Mouse (Mus musculus): ENCODE measurements around the gene Cdyl.

Gene Cdyl

DNA sequence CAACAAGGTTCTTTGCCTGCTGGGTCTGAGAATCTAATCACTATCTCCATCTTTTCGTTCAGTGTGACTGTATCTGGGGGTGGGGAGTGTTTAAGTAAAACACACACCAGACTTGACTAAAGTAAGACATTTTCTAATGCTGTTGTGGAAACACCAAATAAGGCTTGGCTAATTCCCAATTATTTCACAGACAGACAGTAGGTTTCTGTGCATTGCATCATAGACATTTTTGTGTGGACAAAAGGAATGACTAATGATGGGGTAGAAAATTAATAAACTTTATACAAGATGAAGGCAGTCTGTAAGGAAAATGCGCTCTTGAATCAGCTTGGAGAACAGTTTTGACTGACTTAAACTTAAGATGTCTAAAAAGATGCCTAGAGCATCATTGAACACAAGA lies 100.7 kb downstream of the Cdyl start:
- DNase-seq (ENCODE audit: low spot score in 2 of 2), result no peak

DNA sequence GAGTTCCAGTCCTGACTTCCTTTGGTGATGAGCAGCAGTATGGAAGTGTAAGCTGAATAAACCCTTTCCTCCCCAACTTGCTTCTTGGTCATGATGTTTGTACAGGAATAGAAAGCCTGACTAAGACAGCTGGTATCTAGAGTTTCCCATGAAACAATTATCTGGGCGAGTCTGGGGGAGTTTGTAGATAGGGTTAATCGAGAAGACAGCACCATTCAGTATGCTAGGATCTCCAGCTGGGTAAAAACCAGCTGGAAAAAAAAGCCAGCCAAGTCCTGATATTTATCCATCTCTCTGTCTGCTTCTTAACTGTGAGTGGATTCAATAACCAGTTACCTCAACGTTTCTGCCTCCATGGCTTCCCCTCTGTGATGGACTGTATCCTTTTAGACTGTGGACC lies 104.9 kb downstream of the Cdyl start:
- DNase-seq (ENCODE audit: low spot score in 2 of 2), result no peak

DNA sequence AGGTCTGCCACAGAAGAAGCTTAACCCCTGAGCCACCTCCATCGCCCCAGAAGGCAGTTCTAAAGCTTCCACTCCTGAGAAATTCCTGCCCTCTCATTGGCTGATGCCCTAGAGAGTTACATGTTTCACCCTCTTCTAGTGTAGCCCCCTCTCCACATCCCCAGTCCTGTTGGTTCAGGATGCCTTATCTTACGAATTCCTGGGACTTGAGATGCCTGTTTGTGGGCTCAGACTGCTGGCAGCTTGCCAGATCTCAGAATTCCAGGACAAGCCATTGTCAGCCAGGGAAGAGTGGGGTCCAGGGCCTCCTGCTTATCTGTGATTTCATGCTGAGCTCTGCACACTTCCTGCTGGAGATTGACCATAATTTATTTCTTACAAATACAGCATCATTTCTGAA lies 106.2 kb downstream of the Cdyl start:
- no peak for DNase-seq (ENCODE audit: low spot score in 2 of 2)

DNA sequence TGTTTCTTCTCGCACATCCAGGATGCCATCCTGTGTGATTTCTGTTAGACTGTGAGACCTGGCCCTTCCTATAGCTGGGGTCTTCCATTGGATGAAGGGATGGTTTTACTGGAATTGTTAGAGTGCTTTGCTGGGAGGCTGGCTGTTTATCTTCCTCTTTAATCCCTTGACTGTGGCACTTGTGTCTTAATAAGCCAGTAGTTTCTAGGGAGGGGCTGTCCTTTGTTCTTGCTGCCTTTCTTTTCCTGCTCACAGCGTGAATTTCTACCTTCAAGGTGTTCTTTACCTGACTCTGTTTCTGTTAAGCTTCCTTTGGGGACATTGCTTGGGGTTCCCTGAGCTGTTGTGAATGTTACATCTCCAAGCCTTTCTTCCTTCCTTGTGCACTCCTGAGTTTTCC lies 110.0 kb downstream of the Cdyl start:
- DNase-seq (ENCODE audit: low spot score in 2 of 2), result no peak

GRCm38 (mm10) chr13:35770421-35770820 lies 110.8 kb downstream of the Cdyl start:
- DNase-seq (ENCODE audit: low spot score in 2 of 2), result no peak

DNA sequence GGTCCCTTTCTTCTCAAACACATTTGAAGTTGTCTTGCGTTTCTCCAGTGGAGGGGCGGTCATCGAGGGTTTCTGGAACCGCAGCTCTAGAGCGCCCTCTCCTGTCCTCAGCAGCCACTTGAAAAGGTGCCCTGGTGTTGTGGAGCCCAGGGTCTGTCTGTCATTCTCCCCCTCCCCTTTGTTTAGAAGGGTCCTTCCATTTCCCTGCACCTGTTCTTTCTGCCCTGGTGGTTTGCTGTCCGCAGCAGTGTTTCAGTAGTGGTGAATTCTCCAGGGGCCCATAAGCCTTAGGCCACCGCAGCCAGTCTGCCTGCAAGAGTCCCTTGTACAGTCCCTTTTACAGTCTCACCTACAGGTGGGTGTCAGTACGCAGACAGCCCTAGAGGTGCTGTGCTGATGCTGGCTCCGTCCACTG lies 112.3 kb downstream of the Cdyl start:
- peak; percentile 41 to 48 for DNase-seq (ENCODE audit: low spot score in 2 of 2)

GRCm38 (mm10) chr13:35773763-35774162 lies 114.1 kb downstream of the Cdyl start:
- peak in 1 of 2 experiments; percentile 8 for DNase-seq (ENCODE audit: low spot score in 2 of 2)

DNA sequence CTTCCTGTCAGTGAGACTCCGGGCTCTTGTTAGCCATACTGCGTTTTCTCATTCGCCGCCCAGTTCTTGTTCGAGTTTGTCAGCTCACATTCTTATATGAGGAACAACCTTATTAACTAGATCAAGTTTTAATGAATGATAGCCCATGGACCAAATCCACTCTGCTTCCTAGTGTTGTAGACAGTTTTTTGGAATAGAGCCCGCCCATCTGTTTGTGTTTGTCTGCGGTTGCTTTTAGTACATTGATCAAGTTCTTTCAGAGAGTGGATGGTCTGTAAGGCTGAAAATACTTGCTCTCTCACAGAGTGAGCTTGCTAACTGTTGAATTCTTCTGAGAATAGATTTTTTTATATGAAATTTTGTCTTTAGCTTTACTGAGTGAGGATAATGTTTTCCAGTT lies 116.5 kb downstream of the Cdyl start:
- DNase-seq (ENCODE audit: low spot score in 2 of 2), result no peak

DNA sequence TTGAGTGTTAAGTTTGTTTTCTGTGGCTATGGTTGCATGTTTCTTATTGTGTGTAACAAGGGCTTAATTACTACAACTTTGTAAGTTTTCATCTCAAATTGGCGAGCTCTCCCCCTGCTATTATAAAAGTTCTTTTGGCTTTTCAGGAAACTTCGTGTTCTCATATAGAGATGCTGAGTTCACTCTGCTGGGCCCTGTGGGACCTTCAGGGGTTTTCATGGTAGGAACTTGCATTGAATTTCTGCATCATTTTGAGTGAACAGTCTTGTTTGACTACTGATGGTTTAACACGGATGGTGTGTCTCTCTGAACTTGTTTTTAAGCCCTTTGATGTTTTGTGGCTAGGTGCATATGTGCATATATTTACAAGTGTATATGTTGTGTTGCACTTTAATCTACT lies 121.1 kb downstream of the Cdyl start:
- DNase-seq (ENCODE audit: low spot score in 2 of 2), result no peak

DNA sequence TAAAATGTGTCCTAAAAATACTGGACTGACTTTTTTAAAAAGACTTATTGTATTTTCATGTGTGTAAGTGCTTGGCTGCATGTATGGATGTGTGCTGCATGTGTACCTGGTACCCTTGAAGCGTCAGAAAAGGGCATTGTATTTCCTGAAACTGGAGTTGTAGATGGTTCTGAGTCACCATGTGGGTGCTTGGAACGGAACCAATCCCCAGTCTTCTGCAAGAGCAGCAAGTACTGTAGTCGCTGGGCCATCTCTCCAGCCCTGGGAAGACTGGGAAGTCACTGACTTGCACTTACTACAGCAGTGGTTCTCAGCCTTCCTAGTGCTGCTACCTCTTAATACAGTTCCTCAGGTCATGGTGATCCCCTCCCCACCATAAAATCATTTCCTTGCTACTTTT lies 122.1 kb downstream of the Cdyl start:
- DNase-seq (ENCODE audit: low spot score in 2 of 2), result peak in 1 of 2 experiments; percentile 12

DNA sequence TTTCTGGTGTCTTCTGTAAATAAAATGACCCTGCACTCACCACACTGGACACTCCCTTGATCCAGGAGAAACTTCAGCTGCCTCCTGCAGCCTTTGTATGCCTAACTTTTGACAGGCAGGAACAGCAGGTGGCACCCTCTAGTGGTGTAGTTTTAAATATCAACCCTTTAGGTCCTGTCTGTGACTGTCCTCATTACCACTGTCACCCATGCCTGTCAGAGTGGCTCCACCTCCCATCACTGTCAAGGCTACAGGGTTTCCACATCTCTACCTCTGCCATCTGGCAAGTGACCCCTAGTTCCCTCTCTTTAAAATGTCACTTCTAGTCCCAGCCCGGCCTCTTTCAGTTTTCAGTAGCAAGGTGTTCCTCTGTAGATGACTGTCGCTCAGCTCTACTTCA lies 123.3 kb downstream of the Cdyl start:
- peak; percentile 44 to 51 for DNase-seq (ENCODE audit: low spot score in 2 of 2)

GRCm38 (mm10) chr13:35783576-35783975 lies 123.9 kb downstream of the Cdyl start:
- peak in 1 of 2 experiments; percentile 21 for DNase-seq (ENCODE audit: low spot score in 2 of 2)

DNA sequence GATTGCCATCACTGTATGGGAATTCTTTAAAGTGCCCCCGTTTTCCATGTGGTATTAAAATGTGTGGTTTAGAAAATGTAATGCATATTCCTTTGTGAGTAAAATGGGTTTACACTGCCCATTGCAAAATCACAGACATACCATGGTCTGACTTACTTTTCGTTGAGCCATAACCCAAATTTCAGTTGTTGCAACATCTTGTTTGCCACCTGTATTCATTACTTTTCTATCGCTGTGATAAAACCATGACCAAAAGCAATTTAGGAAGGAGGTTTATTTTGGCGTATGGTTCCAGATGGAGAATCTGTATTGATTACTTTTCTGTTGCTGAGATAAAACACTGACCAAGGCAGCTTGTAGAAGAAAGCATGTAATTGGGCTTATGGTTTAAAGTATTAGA lies 124.6 kb downstream of the Cdyl start:
- no peak for DNase-seq (ENCODE audit: low spot score in 2 of 2)

DNA sequence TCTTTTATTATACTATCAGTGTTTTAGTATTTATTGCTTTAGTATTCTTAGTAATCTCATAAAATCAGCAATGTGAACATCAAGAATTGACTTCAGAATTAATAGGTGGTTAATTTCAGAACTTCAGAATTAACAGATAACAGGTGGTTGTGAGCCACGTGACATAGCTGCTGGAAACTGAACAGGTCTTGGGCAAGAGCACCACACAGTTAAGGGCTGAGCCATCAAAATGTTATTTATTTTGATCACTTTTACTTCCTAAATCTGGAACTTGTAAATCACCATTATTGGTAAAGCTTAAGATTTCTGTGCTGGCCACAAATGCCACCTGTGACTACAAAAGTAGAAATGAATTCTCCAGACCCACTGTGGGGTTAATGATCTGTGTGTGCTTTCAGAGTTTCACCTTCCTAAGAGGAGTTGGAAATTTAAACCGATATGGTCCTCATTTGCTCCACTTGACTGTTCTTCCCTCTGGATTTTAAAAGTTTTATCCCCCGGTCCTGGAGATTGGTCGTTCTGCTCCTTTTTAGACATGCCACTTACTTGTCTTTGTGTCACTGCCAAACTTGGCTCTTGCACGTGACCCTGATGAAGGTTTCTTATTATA lies 125.8 kb downstream of the Cdyl start:
- DNase-seq (ENCODE audit: low spot score in 2 of 2), result no peak

DNA sequence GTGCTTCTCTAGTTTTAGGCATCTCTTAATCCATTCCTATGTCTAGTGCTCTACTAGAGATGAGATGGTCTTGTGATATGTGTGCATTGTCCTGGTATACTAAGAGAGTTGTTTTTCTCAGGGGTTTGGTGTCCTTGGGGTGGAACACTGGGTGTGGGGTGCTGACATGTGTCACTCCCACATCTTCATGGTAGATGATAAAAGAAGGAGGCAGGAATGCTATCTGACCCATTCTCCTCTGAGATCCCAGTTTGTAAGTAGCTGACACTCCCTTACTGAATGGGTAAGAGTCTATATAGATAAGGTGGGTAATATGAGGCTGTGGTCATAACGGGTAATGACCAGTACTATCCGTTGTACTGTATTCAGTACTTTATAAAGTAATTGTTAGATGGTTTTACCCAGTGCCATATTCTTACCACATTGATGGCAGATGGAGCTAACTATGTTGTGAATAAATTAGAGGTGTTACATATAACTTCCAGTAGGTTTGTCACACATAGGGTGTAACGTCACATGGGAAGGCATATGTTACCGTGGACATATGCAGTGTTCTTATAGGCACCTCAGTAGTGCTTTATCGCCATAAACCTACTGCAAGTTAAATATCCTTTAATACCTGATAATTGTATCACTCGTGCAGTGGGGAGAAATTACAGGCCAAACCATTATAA lies 127.2 kb downstream of the Cdyl start:
- no peak for DNase-seq (ENCODE audit: low spot score in 2 of 2)

- DNase-seq (ENCODE audit: low spot score in 2 of 2), result no peak
These were observed 129.9 kb downstream of the Cdyl start for GRCm38 (mm10) chr13:35789577-35789976.

DNA sequence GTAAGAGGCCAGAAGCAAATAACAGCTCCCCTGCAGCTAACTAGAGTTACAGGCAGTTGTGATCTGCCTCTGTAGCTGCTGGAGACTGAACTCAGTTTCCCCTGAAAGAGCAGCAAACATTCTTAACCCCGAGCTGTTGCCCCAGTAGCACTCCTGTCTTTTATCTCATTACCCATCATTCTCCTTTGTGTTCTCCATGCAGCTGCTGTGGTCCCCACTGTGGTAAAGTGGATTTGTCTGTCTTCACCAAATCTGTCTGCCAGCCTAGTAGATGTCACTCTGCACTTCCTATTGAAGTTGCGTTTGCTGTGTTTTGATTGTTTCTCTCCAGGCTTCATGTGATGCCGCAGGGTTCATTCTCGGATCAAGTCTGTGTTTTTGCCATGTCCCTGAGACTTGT lies 130.8 kb downstream of the Cdyl start:
- DNase-seq (ENCODE audit: low spot score in 2 of 2), result no peak

DNA sequence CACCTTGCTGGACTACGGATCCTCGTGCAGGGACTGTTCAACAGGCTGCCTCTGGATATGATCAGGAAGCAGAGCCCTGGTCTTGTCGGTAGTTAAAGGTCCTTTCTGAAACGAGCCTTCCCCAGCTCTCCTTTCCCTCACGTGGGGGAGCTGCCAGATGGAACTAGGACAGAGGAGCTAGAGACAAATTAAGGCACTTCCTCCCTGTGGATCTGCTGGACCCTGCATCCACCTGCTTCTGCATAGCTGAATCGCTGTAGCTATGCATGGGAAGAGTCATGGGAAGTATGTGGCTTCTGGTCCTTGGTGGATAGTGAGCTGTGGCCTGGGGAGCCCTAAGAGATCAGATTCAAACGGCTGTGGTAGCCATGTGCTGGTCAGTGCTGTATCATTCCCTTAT lies 134.7 kb downstream of the Cdyl start:
- no peak for DNase-seq (ENCODE audit: low spot score in 2 of 2)

DNA sequence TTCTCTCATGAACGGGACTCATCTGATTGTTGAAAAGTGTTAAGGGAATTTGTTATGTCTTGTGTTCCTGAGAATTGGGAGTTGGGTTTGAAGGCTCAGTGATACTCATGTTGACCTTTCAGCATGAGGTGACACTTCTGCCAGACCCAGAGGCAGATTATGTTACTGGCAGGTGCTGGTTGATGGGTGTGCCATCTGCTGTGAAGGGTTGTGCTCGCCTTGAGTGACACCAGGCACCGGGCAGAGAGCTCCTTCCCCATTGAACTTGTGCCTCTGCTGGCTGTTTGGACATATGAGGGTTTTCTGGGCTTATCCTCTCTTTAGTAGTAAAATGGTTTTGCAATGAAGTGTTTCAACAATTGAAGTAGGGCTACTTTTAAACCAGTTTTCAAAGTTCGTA lies 135.1 kb downstream of the Cdyl start:
- DNase-seq (ENCODE audit: low spot score in 2 of 2), result no peak

- no peak for DNase-seq (ENCODE audit: low spot score in 2 of 2)
These were observed 136.3 kb downstream of the Cdyl start for GRCm38 (mm10) chr13:35795887-35796286.

DNA sequence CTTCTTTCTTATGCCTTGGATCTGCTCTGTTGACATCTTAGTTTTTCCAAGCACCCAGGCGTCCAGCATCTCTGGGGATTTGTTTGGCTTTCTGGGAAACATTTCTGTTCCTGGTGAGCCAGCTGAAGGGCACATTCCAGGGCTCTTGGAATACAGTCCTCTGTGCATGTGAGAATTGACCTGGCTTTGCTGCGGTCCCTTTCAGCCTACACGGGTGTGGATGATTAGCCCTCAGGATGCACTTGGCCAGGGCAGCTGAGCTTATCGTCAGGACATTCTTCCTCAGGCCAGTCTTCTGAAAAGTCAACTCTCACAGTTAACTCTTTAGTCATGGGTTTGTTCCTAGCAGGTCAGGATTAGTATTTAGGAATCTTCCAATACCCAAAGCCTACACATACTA lies 136.7 kb downstream of the Cdyl start:
- no peak for DNase-seq (ENCODE audit: low spot score in 2 of 2)

DNA sequence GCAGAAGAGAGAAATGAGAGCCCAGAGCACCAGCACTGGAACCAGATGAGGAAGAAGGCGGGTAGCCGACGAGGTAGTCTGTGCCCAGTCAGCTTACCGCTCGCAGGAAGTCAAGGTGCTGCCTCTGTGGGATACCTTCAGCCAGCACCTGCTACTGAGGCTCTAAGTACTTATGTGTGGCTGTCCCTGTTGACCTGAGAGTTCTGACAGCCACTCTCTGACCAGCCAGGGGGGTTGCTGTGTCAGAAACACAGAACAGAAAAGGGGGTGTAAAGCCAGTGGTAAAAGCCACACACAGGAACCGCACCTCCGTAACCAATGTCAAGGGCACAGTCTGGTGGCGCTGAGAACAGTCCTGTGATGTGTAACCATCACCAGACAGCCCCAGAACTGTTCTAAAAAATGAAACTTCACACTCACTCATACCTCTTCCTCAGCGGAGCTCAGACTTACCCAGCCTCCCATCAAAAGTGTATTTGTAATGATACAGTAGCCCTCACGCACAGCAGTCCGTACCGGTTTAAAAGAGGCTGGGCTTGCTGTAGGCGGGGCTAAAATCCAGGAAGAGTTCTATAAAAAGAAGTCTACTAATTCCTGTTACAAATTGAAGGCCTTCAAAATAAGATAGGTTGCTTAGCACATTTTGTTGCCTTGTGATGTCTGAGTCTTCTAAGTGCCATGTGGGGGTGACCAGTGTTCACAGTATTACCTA lies 138.3 kb downstream of the Cdyl start:
- DNase-seq (ENCODE audit: low spot score in 2 of 2), result no peak

DNA sequence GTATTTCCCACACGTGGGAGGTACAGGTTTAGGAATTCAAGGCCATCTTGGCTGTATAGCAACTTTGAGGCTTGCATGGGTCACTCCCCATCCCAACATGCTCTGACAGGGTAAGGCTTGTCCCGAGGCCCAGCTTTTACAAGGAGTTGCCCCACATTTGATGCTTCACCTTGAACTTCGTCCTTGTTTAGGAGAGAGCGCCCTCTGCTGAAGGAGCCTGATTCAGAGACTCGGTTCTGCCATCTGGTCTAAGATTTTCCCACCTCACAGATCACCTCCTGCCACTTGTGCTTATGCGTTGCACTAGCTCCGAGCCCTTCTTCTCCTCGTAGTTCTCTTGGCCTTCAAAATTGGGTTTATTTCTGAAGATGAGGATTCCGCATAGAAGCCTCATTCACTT lies 139.0 kb downstream of the Cdyl start:
- peak; percentile 60 to 63 for DNase-seq (ENCODE audit: low spot score in 2 of 2)
